Mouse (Mus musculus) right cerebral cortex, postnatal 4 days (tissue): Measurements from ENCODE around the gene Plxnb2.
A peak's percentile ranks its signal among the peaks of the same experiment; 100 is the strongest.

Source experiments
- DNase-seq: peaks from one replicate; pipeline ENCODE4 v3.0.0-alpha.2; 2022

Plxnb2 gene

DNA sequence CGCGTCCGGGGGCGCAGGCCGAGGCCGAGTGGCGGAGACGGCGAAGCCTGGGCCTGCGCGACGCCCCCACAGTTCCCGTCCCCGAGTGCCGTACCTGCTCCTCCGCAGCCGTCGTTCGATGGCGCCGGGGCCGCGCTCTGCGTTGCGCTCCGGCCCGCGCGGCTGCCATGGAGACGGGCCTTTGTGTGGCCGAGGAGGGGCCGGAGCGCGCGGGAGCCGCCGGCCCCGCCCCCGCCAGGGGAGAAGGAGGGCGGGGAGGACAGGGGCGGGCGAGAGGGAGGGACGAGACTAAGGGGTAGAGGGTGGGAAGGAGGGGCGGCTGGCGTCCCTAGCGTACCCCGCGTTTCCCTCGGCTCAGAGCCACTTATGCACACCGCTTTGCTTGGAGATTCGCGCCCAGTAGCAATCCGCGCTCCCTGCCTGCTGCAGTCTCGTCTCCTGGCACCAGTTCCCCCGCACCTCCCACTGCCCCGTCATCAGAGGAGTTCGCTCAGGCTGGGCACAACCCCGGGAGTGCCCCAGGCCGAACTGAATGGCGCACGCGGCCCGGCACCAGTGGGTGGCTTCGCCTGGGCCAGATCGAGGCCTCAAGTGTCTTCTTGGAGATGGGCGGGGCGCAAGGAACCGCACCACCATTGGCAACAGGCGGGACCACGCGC lies at the start of gene Plxnb2:
Gene Plxnb2 (minus strand): TSS at position 218 of the 659 bp plus-strand sequence.
- peak; percentile 78 for DNase-seq

DNA sequence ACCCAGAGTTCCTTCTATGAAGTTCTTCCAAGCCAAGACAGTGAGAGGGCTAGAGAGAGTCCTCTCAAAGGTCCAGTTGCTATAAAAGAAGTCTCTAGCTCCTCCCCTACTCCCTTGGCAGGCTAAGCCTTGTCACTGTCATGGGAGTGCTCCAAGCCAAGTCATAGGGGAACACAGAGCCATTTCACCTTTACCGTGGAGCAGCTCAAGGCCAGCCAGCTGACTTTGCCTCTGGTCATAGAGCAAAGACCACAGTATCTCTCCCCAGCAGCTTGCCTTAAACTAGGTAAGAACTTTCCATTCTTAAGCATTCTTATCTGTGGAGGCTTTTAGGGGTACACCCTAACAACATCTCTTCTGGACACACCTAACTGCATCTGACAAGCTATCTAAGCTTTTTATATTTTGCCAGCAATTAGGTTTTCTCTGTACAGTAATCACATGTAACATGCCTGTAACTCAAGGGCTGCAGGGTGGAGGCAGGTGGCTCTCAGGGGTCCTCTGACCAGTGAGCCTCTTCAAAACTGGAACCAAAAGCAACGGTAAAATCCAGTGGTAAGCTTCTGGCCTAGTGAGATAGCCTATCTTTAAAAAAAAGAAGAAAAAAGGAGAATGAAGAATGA lies 35.1 kb upstream of the Plxnb2 start:
- DNase-seq = no peak

DNA sequence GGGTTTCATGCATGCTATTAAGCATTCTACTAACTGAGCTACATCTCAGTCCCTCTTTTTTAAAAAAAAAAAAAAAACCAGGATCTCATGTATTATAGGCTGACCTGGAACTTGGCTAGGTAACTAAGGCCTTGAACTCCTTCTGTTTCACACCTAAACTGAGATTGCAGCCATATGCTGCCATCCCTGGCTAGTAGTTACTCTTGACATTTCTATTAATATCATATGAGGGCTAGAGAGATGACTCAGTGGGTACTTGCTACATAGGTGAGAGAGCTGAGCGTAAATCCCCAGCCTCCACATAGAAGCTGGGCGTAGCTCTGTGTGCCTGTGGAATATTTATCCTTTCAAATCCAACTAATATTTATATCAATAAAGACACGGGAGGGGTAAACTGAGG lies 34.4 kb upstream of the Plxnb2 start:
- no peak for DNase-seq

DNA sequence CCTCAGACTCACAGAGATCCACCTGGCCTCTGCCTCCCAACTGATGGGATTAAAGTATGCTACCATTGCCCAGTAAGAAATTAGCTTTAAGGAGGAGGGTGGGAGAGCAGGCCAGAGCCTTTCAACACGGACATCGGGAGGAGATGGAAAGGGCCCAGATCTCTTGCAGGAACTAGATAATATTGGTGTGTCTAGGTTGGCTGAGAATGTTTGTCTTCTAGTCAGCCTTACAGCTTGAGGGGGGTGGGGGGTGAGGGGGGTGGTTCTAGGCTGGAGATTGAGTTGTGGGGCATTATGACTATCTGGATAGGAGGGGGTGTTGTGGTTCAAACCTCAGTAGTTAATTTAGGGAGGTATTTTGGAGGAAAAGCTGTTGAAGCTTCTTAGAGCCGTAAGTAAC lies 32.9 kb upstream of the Plxnb2 start:
- DNase-seq = no peak

DNA sequence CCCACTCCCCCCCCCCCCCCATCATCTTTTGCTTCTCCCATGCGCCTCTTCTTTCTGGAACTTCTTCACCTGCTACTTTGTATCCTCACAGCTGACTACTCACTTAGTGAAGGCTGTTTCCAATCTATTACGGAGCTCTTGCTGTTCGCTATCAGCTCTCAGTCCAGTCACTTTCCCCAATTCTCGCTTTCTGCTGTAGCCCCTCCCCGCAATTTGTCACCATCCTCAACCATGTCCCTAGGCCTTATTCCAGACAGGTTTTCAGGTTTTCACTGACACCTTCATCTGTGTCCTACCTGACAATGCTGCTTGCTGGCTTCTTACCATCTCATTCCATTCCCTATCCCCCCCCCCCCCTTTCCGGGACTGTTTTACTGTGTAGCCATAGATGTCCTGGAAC lies 31.9 kb upstream of the Plxnb2 start:
- no peak for DNase-seq

DNA sequence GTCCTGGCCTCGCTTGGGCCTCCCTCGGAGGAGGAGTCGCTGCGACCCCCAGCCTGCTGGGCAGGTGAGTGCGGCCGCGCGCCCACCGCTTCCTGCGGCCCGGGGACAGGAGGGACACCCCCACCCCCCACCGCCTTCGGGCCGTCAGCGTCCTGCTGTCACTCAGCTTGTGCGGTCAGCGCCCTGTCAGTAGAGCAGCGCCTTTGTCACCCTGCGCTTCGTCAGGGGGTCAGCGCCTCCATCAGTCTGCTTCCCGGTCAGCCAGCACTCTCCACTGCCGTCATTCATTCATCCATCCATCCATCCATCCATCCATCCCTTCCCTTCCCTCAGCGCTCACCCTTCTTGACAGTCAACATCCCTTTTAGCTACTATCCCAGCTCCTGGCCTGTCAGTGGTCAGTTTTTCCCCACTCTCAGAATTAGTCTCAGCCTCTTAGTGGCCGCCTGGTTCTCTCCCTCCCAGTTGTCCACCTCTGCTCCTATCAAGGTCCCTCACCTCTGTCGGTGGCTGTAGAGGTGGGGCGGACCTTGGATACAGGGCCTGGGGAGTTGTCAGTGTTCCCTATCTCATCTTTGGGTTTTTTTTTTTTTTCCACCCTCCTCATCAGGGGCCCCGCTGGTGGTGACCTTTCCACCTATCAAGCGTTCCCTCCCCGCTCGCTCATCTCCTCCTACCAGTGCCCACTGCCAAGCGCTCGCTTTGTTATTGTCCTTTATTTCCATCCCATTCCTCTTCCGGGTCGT lies 31.3 kb upstream of the Plxnb2 start:
- peak; percentile 12 for DNase-seq

DNA sequence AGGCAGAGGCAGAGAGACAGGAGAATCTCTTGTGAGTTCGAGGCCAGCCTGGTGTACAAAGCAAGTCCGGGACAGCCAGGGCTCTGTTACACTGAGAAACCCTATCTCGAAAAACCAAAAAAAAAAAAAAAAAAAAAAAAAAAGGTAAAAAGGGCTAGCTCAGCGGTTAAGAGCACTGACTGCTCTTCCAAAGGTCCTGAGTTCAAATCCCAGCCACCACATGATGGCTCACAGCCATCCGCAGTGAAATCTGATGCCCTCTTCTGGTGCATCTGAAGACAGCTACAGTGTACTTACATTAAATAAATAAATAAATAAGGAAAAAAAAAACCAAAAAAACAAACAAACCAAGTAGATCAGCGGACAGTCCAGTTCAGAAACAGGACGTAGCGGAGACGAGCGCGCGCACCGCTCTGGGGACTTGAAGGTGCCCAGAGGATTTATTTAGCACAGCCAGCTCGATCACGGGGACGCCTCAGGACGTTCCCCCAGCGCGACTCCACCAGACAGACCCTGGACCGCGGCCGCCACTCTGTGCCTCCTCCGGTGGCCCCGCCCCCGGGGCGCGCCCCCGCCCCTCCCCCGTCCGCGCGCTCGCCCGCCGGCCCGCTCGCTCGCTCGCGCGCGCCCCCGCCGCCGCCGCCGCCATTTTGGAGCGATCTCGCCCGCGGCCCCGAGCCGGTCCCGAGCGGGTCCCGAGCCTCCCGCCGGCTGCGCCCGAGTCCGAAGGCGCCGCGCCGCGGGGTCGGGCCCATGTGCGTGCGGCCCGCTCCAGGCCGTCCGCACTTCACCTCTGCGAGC lies 30.5 kb upstream of the Plxnb2 start, which contains the start of gene Ppp6r2:
Gene Ppp6r2 (plus strand): TSS at position 639 of the 801 bp plus-strand sequence.
- DNase-seq = peak; percentile 89

DNA sequence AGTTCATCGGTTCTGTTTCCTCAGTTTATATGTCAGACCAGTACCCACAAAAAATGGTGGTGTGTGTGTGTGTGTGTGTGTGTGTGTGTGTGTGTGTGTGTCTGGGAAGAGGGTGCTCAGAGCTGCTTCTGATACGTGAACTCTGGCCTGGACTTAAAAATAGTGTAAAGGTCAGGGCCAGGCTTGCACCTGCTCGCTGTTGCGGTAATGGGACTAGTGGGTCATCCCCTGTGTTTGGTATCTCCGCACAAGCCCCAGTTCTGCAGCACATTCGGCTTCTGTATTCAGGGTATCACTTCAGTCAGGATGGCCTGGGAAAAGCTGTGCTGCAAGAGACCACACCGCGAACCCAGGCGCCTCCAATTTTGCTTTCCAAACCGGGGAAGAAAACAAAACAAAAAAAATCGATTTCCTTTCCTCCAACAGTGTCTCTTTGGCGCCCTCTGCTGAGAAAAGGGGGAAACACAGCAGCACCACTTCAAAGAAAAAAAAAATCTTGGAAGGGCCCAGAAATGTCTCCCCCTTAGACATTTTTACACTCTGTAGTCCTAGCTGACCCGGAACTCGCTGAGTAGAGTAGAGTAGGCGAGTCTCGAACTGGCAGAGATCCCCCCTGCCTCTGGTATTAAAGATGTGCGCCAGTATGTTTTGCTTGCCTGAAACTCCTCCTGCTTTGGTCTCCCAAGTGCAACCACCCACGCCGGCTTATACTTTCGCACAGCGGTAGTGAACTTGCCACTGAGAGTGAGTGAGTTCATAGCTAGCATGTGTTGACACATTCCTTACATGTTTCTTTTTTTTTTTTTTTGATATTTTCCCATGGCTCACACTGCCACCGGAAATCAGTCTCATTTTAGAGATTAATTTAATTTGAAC lies 29.5 kb upstream of the Plxnb2 start:
- peak; percentile 95 for DNase-seq

DNA sequence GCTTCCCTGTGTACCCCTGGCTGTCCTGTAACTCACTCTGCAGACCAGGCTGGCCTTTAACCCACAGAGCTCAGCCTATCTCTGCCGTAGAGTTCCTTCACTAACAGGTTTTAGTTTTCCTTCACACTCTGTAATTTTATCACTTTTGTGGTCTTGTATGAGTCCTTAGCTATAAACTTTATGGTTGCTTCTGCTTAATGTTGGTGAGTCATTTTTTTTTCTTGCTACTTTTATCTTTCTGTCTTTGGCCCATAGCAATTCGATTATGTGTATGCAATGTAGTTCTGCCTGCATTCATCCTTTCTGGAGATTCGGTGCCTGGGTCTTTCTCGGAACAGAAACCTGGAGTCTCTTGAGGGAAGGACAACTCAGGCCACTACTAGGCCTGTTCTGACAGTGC lies 26.9 kb upstream of the Plxnb2 start:
- DNase-seq = no peak

DNA sequence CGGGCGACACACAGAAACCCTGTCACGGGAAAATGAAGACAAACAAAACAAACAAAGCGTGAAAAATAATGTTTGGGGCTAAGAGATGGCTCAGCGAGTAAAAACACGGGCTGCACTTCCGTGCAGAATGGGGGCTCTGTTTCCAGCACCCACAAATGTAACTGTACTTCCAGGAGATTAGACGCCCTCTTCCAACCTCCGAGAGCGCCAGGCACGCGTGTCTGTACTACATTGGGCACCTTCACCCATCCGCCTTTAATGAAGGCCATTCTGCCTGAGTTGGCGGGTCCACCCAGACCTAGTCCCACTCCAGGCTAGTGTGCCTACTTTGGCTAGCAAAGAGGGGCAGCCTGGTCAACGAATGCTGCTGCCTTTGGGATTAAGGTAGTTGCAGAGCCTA lies 16.5 kb upstream of the Plxnb2 start:
- DNase-seq = no peak

DNA sequence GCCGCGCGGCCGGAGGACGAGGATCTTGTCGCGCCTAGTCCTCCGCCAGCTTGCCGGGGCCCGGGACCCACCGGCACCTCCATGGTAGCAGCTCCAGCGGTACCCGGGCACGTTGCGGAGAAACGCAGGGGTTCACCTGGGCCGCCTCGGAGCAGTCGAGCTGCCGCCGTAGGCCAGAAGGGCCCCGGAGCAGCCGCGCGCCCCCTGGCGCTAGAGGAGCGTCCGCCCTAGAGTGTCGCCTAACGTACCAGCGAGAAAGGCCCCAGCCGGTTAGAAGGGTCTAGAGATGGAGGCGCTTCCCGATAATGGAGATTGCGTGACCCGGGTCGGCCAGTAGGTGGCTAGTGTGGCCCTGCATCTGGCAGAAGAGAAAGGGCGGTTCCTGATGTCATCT lies 15.7 kb upstream of the Plxnb2 start, which contains the start of gene Dennd6b:
Gene Dennd6b (minus strand): TSS at position 184 of the 394 bp plus-strand sequence.
- peak; percentile 96 for DNase-seq

DNA sequence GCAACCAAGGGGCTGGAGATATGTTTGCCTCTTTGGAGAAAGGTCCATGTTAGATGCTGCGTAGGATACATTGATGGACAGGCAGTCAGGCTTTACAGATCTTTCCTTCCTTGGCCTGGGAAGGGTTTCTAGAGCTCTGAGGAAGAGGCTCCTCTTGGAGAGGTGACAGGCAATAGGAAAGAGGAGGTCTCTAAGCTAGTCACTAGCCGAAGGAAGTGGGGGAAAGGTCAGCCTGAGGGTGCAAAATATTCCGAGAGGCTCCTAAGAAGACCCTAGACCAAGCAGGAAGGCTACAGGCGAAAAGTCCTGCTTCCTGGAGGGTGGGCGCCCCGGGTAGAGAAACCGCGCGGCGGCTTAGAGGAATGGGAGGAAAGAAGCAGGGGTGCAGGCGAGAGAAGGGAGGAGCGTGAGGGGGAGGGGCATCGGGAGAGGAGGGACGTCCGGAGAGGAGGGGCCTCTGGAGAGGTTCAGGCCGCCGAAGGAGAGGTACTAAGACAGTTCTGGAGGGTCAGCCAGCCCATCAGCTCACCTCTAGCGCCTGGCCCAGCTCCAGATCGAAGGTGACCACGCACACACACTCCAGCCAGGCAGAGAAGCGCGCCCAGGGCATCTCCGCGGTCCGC lies 15.2 kb upstream of the Plxnb2 start:
- DNase-seq = peak; percentile 89

DNA sequence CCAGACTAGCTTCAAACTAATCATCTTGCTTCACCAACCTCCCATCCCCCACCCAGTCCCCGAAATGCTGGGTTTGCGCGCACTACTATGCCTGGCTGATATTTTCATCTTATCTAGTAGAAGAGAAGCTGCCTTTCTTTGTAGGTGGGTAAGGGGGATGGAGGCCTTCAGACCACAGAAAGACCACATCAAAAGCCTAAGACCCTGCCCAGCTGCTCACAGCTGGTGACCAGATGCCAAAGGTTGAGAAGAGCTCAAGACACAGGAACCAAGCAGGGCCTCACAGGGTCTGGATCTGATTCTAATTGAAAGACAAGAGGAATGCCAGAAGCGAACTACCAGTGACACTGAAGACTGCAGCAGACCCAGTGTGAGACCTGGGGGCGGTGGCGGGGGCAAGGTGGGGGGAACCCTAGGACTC lies 14.7 kb upstream of the Plxnb2 start:
- DNase-seq = no peak

DNA sequence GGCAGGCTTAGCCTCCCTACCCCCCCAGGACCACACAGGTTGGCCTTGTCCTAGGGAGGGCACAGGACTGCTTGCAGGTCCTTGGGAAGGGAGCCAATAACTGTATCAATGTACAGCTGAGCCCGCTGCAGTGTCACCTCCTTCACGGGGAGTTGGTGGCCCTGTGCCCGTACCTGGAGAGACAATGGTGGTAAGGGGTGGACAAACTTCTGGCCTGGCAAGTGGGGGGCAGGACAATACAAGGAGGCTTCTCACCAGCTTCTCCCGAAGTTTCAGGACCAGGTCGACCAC lies 4.3 kb upstream of the Plxnb2 start:
- no peak for DNase-seq

DNA sequence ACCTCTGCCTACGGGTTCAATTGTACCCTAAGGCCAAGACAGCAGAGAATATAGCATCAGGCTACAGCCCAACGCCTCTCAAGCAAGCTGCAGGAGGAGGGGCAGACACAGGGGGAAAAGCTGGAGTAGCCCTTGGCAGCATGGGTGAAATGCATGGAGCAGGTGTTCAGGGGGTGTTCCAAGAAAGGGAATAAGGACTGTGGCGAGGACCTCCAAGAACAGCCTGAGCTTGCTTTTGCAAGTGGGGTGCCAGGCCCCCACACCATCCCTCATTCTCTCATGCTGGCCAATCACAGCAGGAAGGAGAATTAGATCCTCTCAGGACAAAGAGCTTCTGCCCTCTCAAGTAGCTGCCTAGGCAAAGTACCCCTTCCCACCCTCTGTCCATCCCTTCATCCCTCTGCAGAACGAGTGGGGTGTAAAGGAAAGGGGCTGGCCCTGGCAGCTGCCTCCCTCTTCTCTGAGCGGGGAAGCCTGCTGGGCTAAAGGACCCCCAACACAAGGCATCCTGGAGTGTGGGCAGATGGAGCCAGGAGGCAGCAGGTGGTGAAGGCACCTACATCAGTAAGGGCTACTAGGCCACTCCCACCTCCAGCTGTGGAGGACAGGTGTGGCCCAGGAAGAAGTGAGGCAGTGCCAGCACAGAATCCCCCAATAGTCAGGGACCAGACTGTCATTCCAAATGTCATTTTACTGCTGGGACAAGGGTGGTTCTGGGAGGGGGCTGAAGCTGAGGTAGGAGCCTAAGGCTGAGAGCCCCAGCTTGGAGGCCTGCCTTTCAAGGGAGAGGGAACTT lies 3.8 kb upstream of the Plxnb2 start:
- no peak for DNase-seq

DNA sequence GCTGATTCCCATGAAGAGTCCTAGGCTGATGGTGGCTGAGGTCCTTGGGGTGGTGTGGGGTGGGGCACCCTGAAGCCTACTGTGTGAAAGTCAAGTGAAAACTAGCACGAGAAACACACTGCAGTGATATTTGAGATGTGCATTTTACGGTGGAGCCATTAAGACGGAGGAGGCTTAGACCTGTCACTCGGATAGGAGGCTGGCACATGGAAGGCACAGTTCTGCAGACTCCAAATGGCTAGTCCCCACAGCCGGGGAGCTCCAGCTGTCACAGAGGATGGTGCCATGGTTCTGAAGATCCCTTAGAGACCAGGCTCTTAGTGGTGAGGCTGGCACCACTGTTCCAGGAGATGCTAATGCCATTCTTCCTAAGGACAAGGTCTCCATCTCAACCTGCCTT lies 2.3 kb upstream of the Plxnb2 start:
- DNase-seq = no peak

DNA sequence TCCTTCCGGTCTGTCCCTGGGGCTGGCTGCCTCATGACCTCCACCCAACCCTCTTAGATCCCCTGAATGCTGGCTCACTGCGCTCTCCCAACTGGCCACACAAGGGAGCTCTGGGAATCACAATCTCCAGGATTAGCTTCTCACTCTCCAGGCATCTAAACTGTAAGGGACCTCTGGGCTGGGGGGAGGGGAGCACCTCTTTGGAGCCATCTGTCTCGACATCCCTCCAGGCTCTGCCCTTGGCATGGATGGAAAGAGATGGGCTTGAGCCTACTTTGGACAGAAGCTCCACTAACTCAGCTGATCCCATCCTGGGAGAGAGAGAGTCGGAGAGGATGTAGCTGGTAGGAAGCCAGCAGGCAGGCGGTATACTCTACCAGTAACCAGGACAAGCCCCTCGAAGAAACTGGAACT lies 1.7 kb upstream of the Plxnb2 start:
- DNase-seq = no peak

DNA sequence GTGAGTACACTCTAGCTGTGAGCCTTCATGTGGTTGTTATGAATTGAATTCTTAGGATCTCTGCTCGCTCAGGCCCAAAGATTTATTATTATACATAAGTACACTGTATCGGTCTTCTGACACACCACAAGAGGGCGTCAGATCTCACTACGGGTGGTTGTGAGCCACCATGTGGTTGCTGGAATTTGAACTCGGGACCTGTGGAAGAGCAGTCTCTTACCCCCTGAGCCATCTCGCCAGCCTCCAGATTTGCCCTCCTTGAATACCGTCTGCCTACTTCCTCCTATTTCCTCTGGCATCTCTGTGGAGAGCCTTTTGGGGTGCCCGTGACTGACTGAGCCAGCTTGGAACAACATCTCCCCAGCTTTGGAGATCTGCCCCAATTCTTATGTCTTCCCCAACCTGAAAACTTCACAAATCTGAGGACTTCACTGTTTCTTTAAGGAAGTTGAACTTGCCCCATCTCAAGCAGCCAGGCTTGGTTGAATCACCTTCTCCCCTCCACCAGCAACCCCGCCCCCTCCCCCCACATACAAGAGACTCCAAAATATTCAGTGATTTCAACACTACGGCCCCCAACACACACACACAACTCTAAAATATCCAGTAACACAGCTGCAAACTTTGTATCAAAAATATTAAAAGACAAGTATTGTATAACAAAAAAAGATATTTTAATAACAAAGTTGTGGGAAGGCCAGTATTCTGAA lies 1.1 kb upstream of the Plxnb2 start:
- no peak for DNase-seq

DNA sequence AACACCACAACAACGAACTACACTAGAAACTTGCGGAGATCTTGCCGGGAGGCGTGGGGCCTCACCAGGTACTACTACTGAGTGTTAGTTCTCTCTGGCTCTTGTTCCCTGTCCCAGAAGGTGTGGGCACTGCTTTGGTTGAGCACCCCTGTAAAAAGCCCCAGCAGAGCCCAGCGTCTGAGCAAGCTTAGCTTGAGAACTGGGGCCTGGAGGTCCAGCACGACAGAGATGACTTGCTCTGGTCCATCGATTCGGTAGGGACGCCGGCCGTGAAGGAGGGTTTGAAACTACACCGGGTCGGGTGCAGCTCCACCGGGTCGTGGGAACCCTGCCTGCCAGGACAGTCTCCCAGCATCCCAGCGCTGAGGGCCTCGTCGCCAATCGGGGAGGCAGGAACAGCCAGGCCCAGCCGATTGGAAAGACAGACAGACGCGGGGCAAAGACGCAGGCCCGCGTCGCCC lies 477 bp downstream of the Plxnb2 start:
- peak; percentile 56 for DNase-seq

DNA sequence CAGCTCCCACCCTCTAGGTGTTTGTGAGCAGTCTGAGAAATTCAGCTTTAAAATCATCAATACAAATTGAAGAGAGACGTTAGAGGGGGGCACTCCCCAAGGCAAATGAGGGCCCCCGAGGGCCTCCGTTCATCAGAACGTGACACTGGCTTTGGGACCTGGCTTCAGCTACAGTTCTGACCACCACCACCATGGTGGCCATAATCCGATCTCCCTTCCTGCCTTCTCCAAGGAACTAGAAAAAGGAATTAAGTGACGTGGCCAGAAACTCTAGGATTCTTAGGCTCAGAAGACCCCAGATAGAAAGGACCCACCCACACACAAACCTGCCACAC lies 991 bp downstream of the Plxnb2 start:
- no peak for DNase-seq
